Mouse (Mus musculus): ENCODE results near the gene Slc39a1. TPM values are rescaled to one million over a fixed set of nuclear protein-coding genes. Genes with fewer than 3 reads are reported as not detected.

The Slc39a1 gene
- polyA plus RNA-seq (2014; fragmentation: Nextera tagmentation; extraction: Ambion mirVana) = 102 and 105 TPM in 2 replicates

GRCm38 (mm10) chr3:90247960-90248745 is at the start of gene Slc39a1:
Slc39a1 (plus strand) TSS chr3:90248172.
- ATAC-seq (ENCODE audit: low FRiP score, low TSS enrichment) = peak; percentile 96
- Histone ChIP-seq H3K27ac (ENCODE audit: low read depth, low read length) (peak within 1 kb of the TSS; percentile 94), H3K36me3 (ENCODE audit: control insufficient read depth, insufficient read depth, low read length) (peaks cover 21% of the 10 kb centered on the region), H3K4me3 (ENCODE audit: low read length) (peak within 1 kb of the TSS; percentile 64), H3K4me2 (replicated peaks; ENCODE audit: low read depth, low read length) (peak within 1 kb of the TSS; percentile 77), H3K9me3 (ENCODE audit: control insufficient read depth, low read length) (no peaks in the 10 kb centered on the region), H3K9ac (ENCODE audit: low read depth, low read length) (peak within 1 kb of the TSS; percentile 68), H3K4me1 (ENCODE audit: control insufficient read depth, insufficient read depth, low read length) (peaks cover 16% of the 10 kb centered on the region), H3K27me3 (ENCODE audit: control insufficient read depth, insufficient read depth, low read length) (no peaks in the 10 kb centered on the region)
- WGBS = under 1% methylated on average over 40 of the region's 44 CpGs

GRCm38 (mm10) chr3:90202884-90203283 is 45.1 kb upstream of the Slc39a1 start:
- Histone ChIP-seq H3K9me3 (ENCODE audit: control insufficient read depth, low read length) (no peaks in the 10 kb centered on the region), H3K9ac (ENCODE audit: low read depth, low read length) (no peak overlapping the region), H3K27ac (ENCODE audit: low read depth, low read length) (no peak overlapping the region), H3K4me1 (ENCODE audit: control insufficient read depth, insufficient read depth, low read length) (no peaks in the 10 kb centered on the region), H3K4me3 (ENCODE audit: low read length) (no peak overlapping the region), H3K4me2 (replicated peaks; ENCODE audit: low read depth, low read length) (no peak overlapping the region), H3K36me3 (ENCODE audit: control insufficient read depth, insufficient read depth, low read length) (peaks cover 5% of the 10 kb centered on the region), H3K27me3 (ENCODE audit: control insufficient read depth, insufficient read depth, low read length) (no peaks in the 10 kb centered on the region)
- WGBS = 34% methylated on average over 1 of the region's 1 CpGs
- no peak; the same call in 1 of the 2 replicates for ATAC-seq (ENCODE audit: low FRiP score, low TSS enrichment)

GRCm38 (mm10) chr3:90203619-90204018 is 44.4 kb upstream of the Slc39a1 start:
- no peak overlapping the region for H3K27ac ChIP-seq (ENCODE audit: low read depth, low read length)

GRCm38 (mm10) chr3:90204582-90204981 is 43.4 kb upstream of the Slc39a1 start:
- Histone ChIP-seq H3K4me1 (ENCODE audit: control insufficient read depth, insufficient read depth, low read length) (no peaks in the 10 kb centered on the region), H3K36me3 (ENCODE audit: control insufficient read depth, insufficient read depth, low read length) (peaks cover 22% of the 10 kb centered on the region), H3K9me3 (ENCODE audit: control insufficient read depth, low read length) (no peaks in the 10 kb centered on the region), H3K27me3 (ENCODE audit: control insufficient read depth, insufficient read depth, low read length) (no peaks in the 10 kb centered on the region), H3K27ac (ENCODE audit: low read depth, low read length) (no peak overlapping the region), H3K4me2 (replicated peaks; ENCODE audit: low read depth, low read length) (no peak overlapping the region), H3K9ac (ENCODE audit: low read depth, low read length) (no peak overlapping the region), H3K4me3 (ENCODE audit: low read length) (no peak overlapping the region)
- WGBS = 92% methylated on average over 2 of the region's 2 CpGs
- no peak for ATAC-seq (ENCODE audit: low FRiP score, low TSS enrichment)

More at GRCm38 (mm10) chr3:90203619-90204018, 44.4 kb upstream of the Slc39a1 start:
- H3K9me3 ChIP-seq (ENCODE audit: control insufficient read depth, low read length) = no peaks in the 10 kb centered on the region
- peaks cover 12% of the 10 kb centered on the region for H3K36me3 ChIP-seq (ENCODE audit: control insufficient read depth, insufficient read depth, low read length)
- no peak for ATAC-seq (ENCODE audit: low FRiP score, low TSS enrichment)
- no peaks in the 10 kb centered on the region for H3K27me3 ChIP-seq (ENCODE audit: control insufficient read depth, insufficient read depth, low read length)
- H3K9ac ChIP-seq (ENCODE audit: low read depth, low read length) = no peak overlapping the region
- no peak overlapping the region for H3K4me3 ChIP-seq (ENCODE audit: low read length)
- 80% methylated on average over 5 of the region's 5 CpGs for WGBS
- no peaks in the 10 kb centered on the region for H3K4me1 ChIP-seq (ENCODE audit: control insufficient read depth, insufficient read depth, low read length)
- H3K4me2 ChIP-seq (replicated peaks; ENCODE audit: low read depth, low read length) = no peak overlapping the region

GRCm38 (mm10) chr3:90208662-90209061 is 39.3 kb upstream of the Slc39a1 start:
- Histone ChIP-seq H3K4me3 (ENCODE audit: low read length) (no peak overlapping the region), H3K27ac (ENCODE audit: low read depth, low read length) (no peak overlapping the region), H3K36me3 (ENCODE audit: control insufficient read depth, insufficient read depth, low read length) (peaks cover 51% of the 10 kb centered on the region), H3K27me3 (ENCODE audit: control insufficient read depth, insufficient read depth, low read length) (no peaks in the 10 kb centered on the region), H3K9me3 (ENCODE audit: control insufficient read depth, low read length) (no peaks in the 10 kb centered on the region), H3K9ac (ENCODE audit: low read depth, low read length) (no peak overlapping the region), H3K4me1 (ENCODE audit: control insufficient read depth, insufficient read depth, low read length) (peaks cover 12% of the 10 kb centered on the region), H3K4me2 (replicated peaks; ENCODE audit: low read depth, low read length) (no peak overlapping the region)
- ATAC-seq (ENCODE audit: low FRiP score, low TSS enrichment) = no peak
- 89% methylated on average over 2 of the region's 2 CpGs for WGBS

GRCm38 (mm10) chr3:90209908-90210566 is 37.9 kb upstream of the Slc39a1 start:
- peaks cover 12% of the 10 kb centered on the region for H3K4me1 ChIP-seq (ENCODE audit: control insufficient read depth, insufficient read depth, low read length)
- H3K27ac ChIP-seq (ENCODE audit: low read depth, low read length) = no peak overlapping the region
- H3K9ac ChIP-seq (ENCODE audit: low read depth, low read length) = no peak overlapping the region
- no peak overlapping the region for H3K4me3 ChIP-seq (ENCODE audit: low read length)
- H3K36me3 ChIP-seq (ENCODE audit: control insufficient read depth, insufficient read depth, low read length) = peaks cover 51% of the 10 kb centered on the region
- no peaks in the 10 kb centered on the region for H3K9me3 ChIP-seq (ENCODE audit: control insufficient read depth, low read length)
- no peaks in the 10 kb centered on the region for H3K27me3 ChIP-seq (ENCODE audit: control insufficient read depth, insufficient read depth, low read length)
- 93% methylated on average over 5 of the region's 5 CpGs for WGBS
- no peak overlapping the region for H3K4me2 ChIP-seq (replicated peaks; ENCODE audit: low read depth, low read length)
- ATAC-seq (ENCODE audit: low FRiP score, low TSS enrichment) = no peak

GRCm38 (mm10) chr3:90211475-90212398 is 36.2 kb upstream of the Slc39a1 start:
- H3K36me3 ChIP-seq (ENCODE audit: control insufficient read depth, insufficient read depth, low read length) = peaks cover 51% of the 10 kb centered on the region
- H3K9ac ChIP-seq (ENCODE audit: low read depth, low read length) = peak overlapping the region; percentile 91; the same call in 1 of the 2 replicates
- H3K4me2 ChIP-seq (replicated peaks; ENCODE audit: low read depth, low read length) = peak overlapping the region; percentile 89
- no peaks in the 10 kb centered on the region for H3K9me3 ChIP-seq (ENCODE audit: control insufficient read depth, low read length)
- no peaks in the 10 kb centered on the region for H3K27me3 ChIP-seq (ENCODE audit: control insufficient read depth, insufficient read depth, low read length)
- H3K4me1 ChIP-seq (ENCODE audit: control insufficient read depth, insufficient read depth, low read length) = peaks cover 12% of the 10 kb centered on the region
- ATAC-seq (ENCODE audit: low FRiP score, low TSS enrichment) = no peak
- no peak overlapping the region for H3K27ac ChIP-seq (ENCODE audit: low read depth, low read length)
- 79% methylated on average over 13 of the region's 13 CpGs for WGBS
- peak overlapping the region; percentile 95 for H3K4me3 ChIP-seq (ENCODE audit: low read length)

GRCm38 (mm10) chr3:90212723-90213122 is 35.2 kb upstream of the Slc39a1 start:
- Histone ChIP-seq H3K9me3 (ENCODE audit: control insufficient read depth, low read length) (no peaks in the 10 kb centered on the region), H3K27ac (ENCODE audit: low read depth, low read length) (no peak overlapping the region; the same call in 1 of the 2 replicates), H3K4me3 (ENCODE audit: low read length) (peak overlapping the region; percentile 95), H3K36me3 (ENCODE audit: control insufficient read depth, insufficient read depth, low read length) (peaks cover 48% of the 10 kb centered on the region), H3K27me3 (ENCODE audit: control insufficient read depth, insufficient read depth, low read length) (no peaks in the 10 kb centered on the region), H3K4me2 (replicated peaks; ENCODE audit: low read depth, low read length) (peak overlapping the region; percentile 89), H3K4me1 (ENCODE audit: control insufficient read depth, insufficient read depth, low read length) (peaks cover 12% of the 10 kb centered on the region), H3K9ac (ENCODE audit: low read depth, low read length) (peak overlapping the region; percentile 91)
- no peak for ATAC-seq (ENCODE audit: low FRiP score, low TSS enrichment)
- 5% methylated on average over 5 of the region's 5 CpGs for WGBS

All from kidney, embryonic 14.5 days (tissue).